Mouse (Mus musculus) lung, postnatal 0 days (tissue): ENCODE data around the gene Tmem56.

Experiments
- CTCF ChIP-seq: IDR thresholded peaks from 2 replicates; pipeline ENCODE4 v1.5.1; 2016; ENCODE audit warnings: antibody characterized with exemption, mild to moderate bottlenecking
- EP300 ChIP-seq: IDR thresholded peaks from 2 replicates; pipeline ENCODE4 v1.6.1; 2016; ENCODE audit warnings: antibody characterized with exemption, mild to moderate bottlenecking, control low read depth

GRCm38 (mm10) chr3:121260831-121261230 is 22.1 kb downstream of the Tmem56 start:
- TF ChIP-seq CTCF (no peak), EP300 (no peak)
